Mouse (Mus musculus): Measurements from ENCODE around the gene Sdhb.

Gene Sdhb

GRCm38 (mm10) chr4:140971691-140972090 is 10.7 kb downstream of the Sdhb start:
- in situ Hi-C loops (cut with MboI, MseI) = no loop called here

DNA sequence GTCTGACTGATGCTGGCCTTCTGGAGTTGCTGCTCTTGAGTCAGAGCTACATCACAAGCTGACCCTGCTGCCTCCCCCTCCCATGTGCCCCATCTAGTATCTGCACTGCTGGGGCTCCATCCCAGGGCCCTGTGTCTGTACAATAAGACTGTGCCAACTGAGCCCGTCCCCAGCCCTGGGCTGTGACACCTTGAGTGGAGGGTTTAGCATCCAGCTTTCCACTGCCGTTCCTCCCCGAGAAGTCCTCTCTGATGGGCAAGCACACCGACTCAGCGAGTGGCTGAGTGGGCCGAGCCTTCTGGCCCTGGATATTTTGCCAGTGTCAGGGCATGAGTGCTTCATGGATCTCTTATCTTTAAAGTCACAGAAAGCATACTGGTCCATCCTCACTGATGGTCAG is 13.4 kb downstream of the Sdhb start:
- in situ Hi-C loops (cut with MboI, MseI) = no loop called here

DNA sequence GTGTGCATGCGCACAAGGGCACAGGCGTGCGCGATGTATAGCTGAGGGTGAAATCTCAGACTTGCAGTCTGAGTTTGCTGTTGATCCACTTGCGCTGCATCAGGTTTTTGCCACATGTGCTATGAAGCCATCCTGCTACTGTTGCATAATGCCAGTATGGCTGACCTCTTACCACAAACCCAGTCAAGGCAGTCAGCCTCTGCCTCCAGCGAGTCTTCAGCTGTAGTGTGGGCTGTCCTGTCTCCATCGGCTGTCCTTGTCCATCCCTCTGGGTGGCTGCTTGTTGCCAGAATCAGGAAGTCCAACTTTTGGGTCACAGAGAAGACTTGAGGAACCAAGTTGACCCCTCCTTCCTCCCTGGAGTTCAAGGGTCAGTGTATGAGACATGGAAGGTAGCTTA is 14.4 kb downstream of the Sdhb start:
- in situ Hi-C loops (cut with MboI, MseI) = no loop called here

DNA sequence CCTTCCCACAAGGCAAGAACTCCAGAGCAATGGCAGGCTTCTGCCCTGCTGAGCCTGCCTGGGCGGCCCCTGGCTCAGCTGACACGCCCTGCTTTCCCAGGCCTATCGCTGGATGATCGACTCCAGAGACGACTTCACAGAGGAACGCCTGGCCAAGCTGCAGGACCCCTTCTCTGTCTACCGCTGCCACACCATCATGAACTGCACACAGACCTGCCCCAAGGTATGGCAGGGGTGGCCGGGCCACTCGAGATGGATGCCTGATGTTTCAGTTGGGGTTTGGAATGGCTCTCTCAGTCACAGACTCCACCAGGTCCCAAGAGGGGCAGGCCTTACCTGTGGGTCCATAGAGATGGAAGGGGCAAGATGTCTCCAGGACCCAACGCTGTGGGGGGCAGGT is 16.3 kb downstream of the Sdhb start:
- in situ Hi-C loops (cut with MboI, MseI) = no loop called here

DNA sequence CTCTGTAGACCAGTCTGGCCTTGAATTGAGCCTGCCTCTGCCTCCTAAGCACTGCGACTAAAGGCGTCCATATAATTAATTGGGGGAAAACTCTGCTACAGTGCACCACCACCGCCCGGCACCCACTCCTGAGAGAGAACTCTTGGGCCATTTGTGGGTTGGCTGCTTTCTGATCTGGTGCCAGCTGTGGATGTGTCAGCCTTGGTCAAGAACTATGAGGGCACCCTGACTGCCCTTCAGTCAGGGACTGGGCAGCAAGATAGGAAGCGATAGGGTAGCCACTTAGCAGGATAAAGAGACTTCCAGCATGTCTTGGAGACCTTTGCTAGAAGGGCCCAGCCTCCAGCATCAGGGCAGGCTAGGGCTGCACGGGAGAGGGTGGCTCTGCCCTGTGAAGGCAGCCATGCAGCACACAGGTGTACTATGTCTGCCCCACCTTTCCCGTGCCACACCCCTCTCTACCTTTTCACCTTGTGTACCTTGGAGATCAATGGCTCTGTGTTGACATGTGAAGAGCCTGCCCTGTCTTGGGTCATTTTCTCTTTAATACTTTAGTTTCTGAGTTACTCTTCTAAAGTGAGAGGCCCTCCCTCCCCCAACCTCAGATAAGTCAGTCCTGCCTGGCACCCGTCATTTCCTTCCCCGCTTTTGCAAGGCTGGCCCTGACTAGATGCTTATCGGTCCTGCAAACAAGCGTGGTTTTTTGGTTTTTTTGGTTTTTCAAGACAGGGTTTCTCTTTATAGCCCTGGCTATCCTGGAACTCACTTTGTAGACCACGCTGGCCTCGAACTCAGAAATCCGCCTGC is 17.1 kb downstream of the Sdhb start:
- in situ Hi-C loops (cut with MboI, MseI) = no loop called here

DNA sequence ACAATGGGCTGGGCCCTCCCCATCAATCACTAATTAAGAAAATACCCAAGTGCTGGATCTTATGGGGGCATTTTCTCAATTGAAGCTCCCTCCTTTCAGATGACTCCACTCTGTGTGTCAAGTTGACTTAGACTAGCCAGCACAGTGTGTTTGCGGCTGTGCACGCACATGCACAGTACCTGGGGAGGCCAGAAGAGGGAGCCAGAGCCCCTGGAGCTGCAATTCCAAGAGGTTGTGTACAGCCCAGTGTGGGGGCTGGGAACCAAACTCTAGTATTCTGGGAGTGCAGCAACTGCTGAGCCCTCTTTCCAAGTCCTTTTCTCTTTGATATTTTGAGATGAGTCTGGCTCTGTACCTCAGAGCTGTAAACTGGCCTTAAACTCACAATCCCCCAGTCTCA is 20.6 kb downstream of the Sdhb start:
- in situ Hi-C loops (cut with MboI, MseI) = no loop called here

GRCm38 (mm10) chr4:140982808-140983207 is 21.8 kb downstream of the Sdhb start:
- in situ Hi-C loops (cut with MboI, MseI) = no loop called here

GRCm38 (mm10) chr4:140983442-140983841 is 22.4 kb downstream of the Sdhb start:
- in situ Hi-C loops (cut with MboI, MseI) = no loop called here

DNA sequence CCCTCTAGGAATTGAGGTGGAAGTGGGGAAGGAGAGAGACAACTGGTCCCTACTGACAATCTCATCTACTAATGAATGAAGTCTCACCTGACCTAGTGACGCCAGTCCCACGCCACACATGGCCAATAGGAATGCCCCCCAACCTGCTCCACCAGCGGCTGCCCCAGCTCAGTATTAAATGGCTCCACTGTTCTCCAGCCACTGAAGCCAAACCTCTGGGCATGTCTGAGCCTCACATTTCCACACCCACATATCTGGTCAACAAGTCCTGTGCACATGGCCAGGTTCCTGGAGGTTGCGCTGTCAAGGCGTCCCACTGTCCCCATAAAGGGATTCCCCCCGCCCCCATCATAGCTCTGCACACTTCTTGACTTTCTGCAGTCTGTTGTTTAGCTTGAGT is 23.5 kb downstream of the Sdhb start:
- in situ Hi-C loops (cut with MboI, MseI) = no loop called here

DNA sequence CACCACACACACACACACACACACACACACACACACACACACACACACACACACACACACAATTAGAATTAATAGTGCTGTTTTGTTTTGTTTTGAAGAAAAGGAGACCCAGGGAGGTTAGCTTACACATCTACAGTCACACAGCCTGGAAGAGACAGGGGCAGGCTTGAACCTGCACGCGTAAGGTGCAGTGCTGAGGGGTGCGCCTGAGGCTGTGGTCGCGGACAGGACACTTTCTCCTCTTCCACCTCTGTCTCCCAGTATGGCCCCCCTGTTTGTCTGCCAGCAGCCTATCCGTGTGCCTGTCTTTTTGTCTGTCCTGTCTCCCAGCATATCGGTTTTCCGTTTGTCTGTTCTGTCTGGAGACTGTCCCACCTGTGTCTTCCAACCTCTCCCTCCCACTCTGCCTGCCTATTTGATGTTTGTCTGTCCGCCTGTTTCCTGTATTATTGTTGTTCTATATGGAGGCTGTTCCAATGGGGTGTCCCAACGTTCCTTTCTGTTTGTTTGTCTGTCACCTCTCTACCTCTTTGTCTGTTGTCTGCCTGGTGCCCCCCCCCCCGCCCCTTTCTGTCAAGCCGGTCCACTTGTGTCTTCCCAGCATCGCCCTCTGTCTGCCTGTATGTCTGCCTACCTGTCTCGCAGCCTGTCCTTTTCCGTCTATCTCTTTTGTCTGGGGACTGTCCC is 25.2 kb downstream of the Sdhb start:
- in situ Hi-C loops (cut with MboI, MseI) = loop anchor here in 1 of 2 experiments (5.0 kb wide), 1 partner anchor 76 kb away; the partner anchor contains the start of gene Crocc

DNA sequence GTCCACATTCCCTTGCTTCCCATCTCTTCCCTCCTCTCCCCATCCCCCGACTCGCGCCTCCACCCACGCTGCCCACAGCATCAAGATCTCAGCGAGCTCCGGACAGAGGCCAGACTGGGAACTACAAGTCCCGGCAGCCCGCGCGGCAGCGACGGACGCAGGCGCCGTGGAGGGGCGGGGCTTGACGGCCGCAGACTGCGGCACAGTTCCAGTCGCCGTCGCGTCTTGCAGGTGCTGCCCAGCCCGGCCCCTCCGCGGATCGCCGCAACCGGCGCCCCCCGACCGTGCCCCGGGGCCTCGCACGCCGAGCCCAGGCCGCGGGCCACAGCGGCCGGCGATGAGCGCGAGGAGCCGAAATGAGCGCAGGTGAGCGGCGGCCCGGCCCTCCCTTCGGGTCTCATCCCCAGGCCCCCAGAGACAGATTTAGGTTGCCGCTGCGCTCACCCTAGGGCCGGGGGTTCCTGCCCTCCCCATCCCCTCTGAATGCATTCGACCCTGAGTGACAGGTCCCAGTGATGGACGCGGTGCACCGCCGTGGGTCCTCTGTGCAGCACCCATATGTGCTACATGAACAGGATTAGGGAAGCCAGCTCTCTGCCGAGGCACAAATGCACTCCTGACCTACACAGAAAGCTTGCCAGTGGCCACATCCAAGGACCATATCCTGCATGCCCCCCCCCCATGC is 25.9 kb downstream of the Sdhb start, which contains the start of gene Atp13a2:
Gene Atp13a2, plus strand, starts transcription at position 163 of the 685 bp plus-strand sequence.
- in situ Hi-C loops (cut with MboI, MseI) = loop anchor here in 1 of 2 experiments (5.0 kb wide), 1 partner anchor 75 kb away; the partner anchor contains the start of gene Crocc

DNA sequence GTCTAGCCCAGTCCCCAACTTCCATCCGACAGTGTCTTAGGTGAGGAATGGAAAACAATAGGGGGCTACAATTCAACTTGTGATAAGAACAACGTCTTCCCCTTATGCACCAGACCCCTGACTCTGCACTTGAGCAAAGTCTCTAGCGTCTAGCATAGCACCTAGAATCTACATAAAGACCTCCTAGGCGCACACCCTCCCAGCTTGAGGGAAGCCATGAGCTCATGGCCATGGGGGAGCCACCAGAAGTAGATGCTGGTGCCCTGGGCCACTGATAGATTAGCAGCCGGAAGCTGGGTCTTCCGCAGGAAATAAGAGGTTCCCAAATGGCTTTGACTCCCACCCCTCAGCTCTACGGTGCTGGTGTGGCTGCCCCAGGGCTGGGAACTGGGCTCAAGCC is 26.5 kb downstream of the Sdhb start:
- in situ Hi-C loops (cut with MboI, MseI) = loop anchor here in 1 of 2 experiments (5.0 kb wide), 1 partner anchor 75 kb away; the partner anchor contains the start of gene Crocc

DNA sequence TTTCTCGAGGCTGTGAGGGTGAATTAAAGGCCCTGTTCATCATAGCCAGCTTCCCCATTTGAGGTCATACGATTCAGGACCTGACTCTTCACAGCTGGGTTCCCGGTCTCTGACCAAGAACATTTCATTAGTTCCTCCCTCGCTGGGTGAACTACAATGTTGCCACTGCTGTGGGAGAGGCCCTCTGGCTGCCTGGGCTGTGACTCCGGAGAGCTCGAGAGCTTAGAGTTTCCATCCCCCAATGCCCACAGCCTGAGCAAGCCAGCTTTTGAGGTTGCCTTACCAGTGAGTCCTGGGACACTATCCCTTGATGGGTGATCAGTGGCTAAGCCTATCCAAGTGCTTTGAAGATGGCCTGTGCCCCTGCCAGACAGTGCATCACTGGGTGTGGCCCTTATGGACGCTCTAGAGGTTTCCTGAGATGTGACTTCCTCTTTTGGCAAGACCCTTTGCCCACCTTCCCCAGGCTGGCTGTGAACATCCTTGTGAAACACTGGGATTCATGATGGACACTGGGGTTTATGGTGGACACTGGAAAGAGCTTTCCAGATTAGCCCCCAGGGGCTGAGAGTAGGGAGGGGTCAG is 27.8 kb downstream of the Sdhb start:
- in situ Hi-C loops (cut with MboI, MseI) = loop anchor here in 1 of 2 experiments (5.0 kb wide), 1 partner anchor 74 kb away; the partner anchor contains the start of gene Crocc

DNA sequence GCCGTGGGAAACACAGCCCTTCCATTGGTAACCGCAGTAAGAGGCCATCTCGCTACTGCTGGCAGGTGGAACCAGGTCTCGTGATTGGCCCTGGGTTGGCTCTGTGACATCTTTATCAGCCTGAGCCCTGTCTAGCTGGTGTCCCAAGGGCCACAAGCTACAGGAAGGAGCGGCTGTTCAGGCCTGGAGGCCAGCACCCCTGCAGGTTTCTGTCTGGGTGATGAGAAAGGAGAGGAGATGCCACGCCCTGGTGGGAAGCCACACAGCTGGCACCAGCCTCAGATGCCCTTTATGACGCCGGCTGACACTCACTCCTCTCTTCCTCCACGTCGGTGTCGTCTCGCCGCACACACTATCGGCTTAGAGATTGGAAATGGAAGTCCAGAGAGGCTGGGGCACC is 28.4 kb downstream of the Sdhb start:
- in situ Hi-C loops (cut with MboI, MseI) = loop anchor here in 1 of 2 experiments (5.0 kb wide), 1 partner anchor 73 kb away; the partner anchor contains the start of gene Crocc

- in situ Hi-C loops (cut with MboI, MseI) = no loop called here
These were observed 31.2 kb downstream of the Sdhb start for GRCm38 (mm10) chr4:140992215-140992614.

- in situ Hi-C loops (cut with MboI, MseI) = no loop called here
These were observed 32.8 kb downstream of the Sdhb start for GRCm38 (mm10) chr4:140993846-140994245.

- in situ Hi-C loops (cut with MboI, MseI) = no loop called here
These were observed 34.8 kb downstream of the Sdhb start for GRCm38 (mm10) chr4:140995811-140996210.

- in situ Hi-C loops (cut with MboI, MseI) = no loop called here
These were observed 35.8 kb downstream of the Sdhb start for GRCm38 (mm10) chr4:140996812-140997211.

DNA sequence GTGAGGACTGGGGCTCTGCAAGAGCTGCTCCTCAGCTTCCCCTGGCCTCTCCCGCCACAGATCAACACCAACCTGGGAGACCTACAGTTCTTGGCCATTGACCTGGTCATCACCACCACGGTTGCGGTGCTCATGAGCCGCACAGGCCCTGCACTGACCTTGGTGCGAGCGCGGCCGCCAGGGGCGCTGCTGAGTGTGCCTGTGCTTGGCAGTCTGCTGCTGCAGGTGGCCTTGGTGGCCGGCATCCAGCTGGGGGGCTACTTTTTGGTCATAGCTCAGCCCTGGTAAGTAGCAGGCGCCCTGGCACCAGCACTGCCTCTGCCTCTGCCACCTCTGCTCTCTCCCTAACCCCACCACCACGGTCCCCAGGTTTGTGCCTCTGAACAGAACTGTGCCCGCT is 45.0 kb downstream of the Sdhb start:
- in situ Hi-C loops (cut with MboI, MseI) = no loop called here

GRCm38 (mm10) chr4:141008028-141008427 is 47.0 kb downstream of the Sdhb start:
- in situ Hi-C loops (cut with MboI, MseI) = no loop called here

DNA sequence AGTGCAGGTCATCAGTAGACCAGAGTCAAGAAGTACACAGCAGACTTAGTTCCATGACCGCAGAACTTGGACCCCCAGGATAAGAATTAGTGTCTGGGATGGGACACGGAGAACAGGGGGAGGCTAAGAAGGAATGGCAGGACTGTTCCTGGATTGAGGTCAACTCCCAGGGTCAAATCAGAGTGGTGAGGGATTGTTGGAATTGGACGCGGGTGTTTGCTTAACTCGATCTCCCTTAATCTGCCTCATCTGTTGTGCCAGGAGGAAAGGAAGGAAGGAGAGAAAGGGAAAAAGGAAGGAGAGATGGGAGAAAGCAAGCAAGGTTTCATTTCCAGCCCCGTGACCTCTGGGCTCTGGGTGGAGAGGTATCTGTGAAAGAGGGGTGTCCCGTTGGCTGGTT is 49.1 kb downstream of the Sdhb start, which contains the start of gene Mfap2:
Gene Mfap2, plus strand, starts transcription at position 301 of the 400 bp plus-strand sequence.
- in situ Hi-C loops (cut with MboI, MseI) = no loop called here
